Mouse (Mus musculus) spleen, postnatal 14 days (tissue): Measurements from ENCODE around the gene A4galt.
"Not testable (repeated sequence)": the region's sequence is repeated elsewhere in the genome, so short reads cannot be mapped to it uniquely, and the experiment has no call there.

ENCODE experiments used
- DNase-seq, 2 experiments: peaks; one replicate each; pipeline ENCODE4 v3.0.0; 2021 to 2022; ENCODE audit warnings: low spot score in 2 of 2

Gene A4galt

DNA sequence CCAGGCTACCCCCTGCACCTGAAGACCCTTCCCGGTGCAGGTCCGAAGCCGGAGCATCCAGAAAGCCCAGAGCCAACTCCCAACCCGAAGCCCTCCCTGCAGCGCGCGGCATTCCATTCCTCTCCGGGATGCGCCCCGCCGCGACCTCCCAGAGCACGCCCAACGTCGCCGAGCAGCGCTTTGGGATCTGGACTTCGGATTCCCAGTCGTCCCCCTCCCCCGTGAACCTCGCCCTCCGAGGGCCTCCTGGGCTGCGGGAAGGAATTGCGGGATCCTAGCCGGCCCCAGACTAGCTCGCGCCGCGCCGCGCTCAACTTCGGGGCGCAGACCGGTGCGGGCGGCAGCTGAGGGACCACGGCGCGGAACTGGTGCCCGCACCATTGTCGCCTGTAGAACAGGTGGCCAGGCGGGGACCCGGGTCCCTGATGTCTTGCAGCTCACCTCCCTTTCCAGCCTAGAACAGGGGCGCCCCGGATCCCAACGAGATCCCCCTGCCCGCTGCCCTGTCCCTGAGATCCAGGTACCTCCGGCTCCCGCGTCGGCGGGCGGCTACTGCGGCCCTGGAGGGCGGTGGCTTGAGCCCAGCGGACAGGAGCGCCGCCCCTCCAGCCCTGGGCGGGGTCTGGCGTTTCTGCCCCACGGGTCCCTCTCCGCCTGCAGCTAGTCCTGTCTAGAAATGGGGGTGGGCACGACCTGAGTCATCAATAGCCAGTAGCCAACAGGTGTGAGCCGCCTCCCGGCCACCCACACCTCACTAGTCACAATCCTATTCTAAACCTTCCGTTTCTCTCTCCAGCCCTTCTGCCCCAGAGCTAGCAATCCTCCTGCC is at the start of gene A4galt:
Gene A4galt, minus strand, starts transcription at position 599 of the 829 bp plus-strand sequence.
- DNase-seq: no peak

DNA sequence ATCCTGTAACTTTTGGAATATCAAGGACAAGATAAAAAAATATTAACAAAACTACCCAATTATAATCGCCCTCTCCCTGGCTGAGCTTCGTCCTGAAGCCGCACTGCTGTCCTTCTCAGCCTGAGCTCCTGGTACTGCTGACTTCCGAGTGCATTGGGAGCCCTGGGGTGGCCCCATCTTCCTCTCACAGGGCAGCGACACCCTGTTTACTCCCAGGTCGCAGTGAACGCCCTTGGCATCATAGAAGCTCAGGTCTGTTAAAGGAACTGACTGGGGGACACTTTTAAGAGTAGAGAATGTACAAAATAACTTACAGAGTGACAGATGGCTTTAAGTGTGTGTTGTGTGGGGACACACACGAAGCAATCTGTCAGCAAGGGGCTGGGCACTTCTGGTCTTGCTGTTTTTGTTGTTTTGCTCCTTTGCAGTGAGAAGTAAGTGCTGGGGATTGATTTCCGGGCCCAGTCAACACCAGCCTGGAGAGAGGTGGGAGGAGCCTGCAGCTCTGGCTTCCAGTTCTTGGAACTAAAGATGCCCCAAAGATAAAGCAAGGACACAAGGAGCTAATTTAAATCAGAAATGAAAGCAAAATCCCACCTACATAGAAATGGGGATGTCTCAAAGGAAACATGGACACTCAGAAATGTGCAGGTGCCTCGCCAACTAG is 48.5 kb upstream of the A4galt start:
- DNase-seq: no peak

DNA sequence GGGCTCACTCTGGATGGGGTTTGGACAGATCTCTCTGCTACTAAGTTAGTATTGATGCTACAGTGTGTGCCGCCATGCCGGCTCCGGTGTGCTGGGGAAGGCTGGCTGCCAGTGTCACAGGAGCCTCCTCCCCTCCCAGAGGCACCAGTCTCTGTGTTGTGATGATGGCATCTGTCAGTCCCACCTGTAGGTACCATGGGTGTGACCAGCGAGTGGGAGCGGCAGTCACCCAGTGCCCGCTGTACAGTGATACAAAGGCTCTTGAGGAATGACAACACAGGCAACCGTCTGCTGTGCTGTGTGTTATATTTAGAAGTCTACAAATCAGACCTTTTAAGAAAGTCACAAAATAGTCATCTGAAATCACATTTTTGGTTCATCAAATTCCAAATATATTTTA is 47.9 kb upstream of the A4galt start:
- no peak for DNase-seq

DNA sequence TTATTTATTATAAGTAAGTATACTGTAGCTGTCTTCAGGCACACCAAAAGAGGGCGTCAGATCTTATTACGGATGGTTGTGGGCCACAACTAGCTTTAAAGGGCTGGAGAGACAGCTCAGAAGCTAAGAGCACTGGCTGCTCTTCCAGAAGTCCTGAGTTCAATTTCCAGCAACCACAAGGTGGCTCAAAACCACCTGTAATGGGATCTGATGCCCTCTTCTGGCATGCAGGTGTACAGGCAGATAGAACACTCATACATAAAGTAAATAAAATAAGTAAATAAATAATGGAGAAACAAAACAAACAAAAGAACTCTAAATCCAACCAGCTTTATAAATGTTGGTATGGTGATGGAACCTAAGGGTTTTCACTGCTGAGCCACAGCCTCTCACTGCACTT is 47.2 kb upstream of the A4galt start:
- DNase-seq: no peak

DNA sequence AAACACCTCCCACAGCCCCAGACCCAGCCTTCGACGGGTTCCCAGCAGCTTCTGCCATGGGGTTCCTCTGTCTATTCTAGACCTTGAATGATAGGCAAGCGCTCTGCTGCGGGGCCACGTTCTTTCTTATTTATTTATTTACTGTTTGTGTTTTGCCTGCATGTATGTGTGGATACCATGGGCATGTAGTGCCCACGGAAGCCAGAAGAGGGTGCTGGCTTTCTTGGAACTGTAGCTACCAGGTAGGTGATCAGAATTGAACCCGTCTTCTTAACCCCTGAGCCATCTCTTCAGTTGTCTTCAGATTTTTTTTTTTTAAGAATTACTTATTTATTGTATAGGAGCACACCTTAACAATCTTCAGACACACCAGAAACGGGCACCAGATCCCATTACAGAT is 46.7 kb upstream of the A4galt start:
- no peak for DNase-seq

DNA sequence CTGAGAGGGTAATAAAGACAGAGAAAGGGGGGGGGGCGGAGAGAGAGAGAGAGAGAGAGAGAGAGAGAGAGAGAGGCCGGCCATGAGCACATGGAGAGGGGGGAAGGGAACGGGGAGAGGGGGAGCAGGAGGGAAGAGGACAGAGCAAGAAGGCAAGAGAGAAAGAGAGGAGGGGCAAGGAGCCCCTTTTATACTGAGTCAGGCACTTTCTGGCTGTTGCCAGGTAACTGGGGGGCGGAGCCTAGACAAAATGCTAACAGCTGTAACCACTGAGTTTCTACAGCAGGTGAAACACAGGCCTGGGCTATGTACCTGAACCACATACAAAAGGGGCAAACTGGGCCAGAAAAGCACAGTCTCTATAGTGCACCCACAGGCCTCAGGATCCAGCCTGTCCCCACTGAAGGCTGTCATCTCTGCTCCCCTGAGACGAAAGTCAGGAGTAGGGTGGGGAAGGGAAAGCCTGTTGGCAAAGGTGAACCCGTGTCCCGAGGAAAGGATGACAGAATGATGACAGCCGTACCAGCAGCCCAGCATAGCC is 45.3 kb upstream of the A4galt start:
- no peak for DNase-seq

DNA sequence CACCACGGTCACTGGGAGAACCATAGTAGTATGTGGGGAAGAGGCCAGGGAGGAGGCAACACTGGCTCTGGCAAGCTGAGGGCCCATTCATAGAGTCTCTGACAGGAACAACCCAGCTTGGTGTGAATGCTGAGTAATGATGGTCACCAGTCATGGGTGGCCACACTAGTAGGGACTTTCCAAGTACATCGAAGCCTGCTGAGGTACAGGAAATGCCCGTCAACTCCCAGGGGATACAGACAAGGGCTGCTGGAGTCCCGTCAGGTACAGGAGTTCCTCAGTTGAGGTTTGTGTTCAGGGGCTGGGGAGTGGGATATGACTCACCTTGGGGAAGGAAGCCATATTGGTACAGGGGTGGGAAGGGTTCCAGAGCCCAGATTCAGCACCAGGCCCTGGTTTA is 44.5 kb upstream of the A4galt start:
- no peak for DNase-seq

DNA sequence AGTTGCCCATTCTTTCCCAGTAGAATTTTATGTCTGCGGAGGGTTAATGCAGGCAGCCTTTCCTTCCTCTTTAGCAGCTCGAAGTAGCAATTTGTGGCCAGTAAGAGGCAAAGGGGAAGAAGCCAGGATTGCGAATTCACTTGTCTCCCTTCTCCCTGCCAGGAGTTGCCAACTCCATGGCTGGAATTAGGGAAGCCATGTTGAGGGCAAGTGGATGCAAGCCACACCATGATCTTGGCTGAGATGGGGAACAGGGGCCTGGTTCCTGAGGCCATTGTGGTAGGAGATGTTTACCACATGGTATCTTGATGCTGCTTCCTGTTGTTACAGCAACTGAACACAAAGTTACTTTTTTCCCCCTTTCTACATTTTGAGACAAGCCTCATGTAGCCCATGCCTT is 43.4 kb upstream of the A4galt start:
- DNase-seq: no peak

DNA sequence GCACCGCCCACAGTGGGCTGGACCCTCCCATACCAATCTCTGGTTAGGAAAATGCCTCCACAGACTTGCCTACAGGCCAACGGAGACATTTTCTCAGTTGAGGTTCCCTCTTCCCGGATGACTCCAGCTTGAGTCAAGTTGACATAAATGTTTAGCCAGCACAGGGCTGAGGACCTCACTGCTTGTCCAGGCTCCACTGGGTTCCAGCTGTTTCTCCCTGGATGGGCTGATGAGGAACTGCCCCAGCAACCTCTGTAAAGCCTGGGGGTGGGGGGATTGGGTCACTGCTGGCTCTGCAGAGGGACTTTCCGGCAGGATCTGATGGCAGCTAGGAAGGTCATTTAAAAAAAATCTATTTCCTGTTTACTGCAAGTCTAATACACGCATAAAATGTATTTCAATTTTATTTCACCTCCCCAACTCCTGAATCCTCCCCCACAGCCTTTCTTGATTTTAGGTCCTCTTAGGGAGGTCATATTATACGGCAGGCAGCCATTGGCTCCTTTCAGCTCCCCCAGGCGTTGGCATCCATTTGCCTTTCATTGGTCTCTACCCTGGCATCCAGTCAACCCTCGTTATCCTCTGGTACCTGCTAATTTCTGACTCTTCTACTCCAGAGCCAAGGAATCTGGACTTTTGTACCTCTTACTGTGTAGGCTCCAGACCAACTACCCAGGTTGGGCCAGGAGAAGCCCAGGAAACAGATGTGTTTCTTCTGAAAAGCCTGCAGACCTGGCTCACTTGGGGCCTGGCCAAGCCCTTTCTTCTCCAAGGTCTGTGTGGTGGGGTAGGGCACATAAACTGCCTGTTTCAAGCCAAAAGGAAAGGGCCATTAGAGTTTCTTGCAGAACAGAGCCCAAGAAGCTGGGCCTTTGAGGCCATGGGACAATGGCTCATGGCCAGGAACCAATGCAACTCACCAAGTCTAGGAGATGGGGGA is 42.4 kb upstream of the A4galt start:
- DNase-seq: no peak

DNA sequence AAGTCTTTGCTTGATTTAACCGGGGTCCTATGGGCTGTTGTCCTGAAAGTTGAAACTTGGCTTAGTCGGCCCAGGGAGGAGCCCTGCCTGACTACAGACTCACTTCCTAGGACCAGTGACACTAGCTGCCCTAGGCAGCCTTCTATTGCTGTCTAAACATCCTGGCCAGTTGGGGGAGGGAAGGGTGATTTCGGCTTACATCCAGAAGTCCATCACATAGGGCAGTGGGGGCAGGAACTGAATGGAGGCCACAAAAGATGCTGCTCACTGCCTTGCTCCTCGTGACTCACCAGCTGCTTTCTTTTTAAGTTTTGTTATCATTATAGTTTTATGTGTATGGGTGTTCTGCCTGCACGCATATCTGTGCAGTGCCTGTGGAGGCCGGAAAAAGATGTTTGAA is 41.6 kb upstream of the A4galt start:
- no peak for DNase-seq

DNA sequence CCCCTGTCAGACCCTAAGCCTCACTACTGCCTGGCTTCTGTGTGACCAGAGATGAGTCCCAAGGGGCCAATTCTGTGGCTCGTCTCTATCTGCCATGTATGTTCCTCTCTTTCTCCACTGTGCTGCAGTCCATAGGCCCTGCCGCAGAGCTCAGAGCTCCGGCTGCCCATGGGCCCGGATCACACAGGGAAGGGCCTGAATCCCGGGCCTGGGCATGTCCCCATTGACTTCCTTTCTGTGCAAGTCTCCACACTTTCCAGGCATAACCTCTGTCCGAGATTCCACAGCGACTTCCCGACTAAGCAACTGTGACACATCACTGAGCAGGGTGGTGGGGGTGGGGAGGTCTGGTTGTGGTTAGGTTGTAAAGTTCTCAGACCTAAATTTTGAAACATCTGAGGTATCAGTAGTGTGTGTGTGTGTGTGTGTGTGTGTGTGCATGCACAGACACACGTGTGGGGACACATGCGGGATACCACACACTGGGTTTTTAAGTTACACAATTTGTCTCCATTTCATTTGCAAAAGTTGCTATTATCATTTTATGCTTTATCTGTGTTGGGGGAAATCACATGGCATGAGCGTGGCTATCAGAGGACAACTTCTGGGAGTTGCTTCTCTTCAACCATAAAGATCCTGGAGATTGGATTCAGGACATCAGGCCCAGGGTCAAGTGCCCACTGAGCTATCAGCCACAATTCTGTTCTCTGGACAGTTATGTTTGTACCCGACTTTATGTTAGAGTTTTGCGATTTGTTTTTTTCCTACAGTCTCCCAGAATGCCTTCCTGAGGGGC is 40.9 kb upstream of the A4galt start:
- DNase-seq: no peak

DNA sequence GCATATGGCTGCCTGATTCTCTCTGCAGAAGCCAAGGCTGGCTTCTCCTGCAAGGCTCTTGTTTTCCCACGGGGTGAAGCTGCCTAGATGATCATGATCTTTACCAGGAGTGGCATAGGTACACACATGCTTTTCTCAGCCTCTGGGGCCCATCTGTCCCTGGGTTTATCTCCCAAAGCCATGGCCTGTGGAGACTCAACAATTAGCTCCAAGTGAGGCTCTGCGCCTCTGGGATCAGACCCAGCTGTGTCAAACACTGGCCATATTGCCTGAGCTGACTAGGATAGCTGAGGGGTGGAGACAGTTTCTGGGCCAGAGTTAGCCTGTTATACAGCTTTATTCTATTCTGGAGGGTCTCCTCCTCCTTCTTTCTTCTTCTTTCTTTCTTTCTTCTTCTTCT is 39.3 kb upstream of the A4galt start:
- no peak for DNase-seq

DNA sequence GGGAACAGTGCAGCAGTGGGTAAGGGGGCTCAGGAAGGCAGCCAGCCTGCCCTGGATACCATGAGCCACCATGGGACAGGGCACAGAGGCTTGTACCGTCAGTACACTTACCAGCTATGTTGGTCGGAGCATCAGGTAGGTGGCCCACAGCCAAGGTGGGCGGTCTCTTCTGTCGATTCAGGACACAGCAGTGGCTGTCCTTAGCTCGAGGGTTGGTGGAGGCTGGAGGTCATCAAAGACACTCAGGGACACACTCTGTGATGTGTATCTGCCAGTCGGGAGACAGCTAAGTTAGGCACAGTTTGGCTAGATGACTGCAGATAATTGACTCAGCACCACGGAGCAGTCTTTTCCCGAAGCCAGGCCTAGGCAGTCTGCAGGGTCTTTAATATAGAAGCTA is 33.3 kb upstream of the A4galt start:
- DNase-seq: no peak

DNA sequence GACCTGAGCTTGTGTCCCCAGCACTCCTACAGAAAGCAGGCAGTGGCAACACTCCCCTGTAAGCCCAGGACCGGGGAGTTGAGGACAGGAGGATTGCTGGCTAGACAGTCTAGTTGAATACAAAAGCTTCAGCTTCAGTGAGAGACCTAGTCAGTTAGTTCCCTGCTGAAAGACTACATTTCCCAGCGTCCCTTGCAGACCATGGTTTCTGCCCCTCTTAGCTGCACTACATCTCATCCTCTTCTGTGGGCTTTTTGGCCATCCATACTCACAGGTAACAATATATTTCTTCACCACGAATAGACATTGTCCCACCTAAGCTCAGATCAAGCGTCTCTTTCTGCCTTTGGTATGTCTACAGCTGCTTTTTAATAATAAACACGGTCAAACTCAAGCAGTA is 30.8 kb upstream of the A4galt start:
- DNase-seq: no peak

DNA sequence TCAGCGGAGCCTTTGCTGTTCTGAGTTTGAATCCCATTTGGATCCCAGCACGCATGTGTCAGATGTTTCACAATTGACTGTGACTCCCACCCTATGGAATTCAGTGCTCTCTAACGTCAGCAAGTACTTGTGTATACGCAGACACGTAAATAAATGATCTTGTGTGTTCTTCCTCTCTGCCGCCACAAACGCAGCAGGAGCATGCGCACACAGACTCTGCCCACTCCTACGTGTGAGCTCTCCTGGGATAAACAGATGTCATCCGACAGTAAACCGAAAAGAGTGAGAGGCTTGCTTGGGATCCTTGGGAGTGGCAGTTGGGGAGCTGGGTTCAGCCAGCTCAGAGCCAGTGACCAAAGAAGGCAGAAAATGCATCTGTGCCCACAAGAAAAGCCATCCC is 29.7 kb upstream of the A4galt start:
- DNase-seq: no peak

DNA sequence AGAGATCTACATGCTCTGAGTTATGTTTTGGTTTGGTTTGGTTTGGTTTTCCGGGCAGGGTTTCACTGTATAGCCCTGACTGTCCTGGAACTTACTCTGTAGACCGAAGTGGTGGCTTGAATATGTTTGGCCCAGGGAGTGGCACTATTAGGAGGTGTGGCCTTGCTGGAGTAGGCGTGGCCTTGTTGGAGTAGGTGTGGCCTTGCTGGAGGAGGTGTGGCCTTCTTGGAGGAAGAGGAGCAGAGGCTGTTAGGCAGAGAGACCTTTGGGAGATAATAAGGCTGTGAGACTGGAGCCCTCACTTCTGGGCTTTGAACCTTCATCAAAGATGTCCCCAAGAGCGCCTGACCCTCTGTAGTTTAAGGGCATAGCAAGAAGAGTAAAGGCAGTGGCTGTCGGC is 27.0 kb upstream of the A4galt start:
- no peak for DNase-seq

DNA sequence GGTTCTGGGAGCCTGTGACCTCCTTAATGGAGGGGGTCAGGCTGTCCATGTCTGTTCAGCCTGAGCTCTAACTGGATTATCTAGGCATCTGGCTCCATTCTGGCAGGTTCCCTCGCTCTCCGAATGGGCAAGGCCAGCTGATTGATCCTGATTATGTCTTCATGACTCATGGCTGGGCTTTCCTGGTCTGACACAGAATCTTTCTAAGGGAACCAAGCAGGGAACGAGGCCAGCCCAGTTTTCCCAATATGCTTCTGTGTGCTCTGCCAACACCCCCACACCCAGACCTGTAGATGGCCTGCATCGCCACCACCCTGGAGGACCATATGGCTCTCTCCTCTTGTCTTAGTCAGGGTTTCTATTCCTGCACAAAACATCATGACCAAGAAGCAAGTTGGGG is 25.9 kb upstream of the A4galt start:
- DNase-seq: no peak

DNA sequence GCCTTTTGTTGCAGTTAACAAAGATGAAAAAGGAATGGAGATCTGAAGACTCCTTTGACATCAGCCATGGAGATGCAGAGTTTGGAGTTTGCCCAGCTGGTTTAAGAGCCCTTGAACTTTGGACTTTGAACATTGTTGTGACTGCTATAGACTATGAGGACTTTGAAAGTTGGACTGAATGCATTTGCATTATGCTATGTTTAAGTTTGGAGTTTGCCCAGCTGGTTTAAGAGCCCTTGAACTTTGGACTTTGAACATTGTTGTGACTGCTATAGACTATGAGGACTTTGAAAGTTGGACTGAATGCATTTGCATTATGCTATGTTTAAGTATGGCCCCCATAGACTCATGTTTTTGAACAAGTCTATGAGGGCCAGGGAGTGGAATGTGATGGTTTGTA is 22.7 kb upstream of the A4galt start:
- not testable (repeated sequence) for DNase-seq

DNA sequence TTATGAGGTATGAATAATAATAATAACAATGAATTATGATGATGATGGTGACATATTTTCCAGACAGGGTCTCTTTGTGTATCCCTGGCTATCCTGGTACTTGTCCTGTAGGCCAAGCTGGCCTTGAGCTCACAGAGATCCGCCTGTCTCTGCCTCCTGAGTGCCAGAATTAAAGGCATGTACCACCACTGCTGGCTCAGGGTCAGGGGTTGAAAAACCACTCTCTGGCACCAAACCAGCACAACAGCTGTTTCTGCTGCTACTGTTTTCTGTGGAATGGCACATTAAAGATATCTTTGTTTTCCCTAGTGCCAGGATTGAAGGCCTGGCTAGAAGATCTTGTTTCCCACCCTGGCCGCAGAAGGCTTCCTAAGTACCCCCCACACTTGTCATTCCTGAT is 21.4 kb upstream of the A4galt start:
- DNase-seq: no peak

DNA sequence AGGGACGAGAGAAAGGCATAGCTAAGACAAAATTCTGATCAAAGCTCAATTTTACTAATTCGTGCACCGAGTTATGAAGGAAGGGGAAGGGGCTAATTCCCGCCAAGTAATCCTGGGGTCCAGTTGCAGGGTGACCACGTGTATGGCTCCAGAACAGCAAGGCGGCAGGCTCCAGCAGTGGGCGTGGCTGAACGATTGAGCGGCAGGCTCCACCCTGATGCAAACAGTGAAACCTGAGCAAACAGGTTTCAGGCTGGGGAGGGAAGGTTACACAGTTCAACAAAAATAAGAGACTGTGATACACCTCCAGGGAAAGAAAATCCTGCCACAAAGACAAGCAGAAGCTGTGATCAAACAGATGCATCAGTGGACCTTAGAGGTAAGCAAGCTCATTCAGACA is 19.6 kb upstream of the A4galt start:
- not testable (repeated sequence) for DNase-seq

DNA sequence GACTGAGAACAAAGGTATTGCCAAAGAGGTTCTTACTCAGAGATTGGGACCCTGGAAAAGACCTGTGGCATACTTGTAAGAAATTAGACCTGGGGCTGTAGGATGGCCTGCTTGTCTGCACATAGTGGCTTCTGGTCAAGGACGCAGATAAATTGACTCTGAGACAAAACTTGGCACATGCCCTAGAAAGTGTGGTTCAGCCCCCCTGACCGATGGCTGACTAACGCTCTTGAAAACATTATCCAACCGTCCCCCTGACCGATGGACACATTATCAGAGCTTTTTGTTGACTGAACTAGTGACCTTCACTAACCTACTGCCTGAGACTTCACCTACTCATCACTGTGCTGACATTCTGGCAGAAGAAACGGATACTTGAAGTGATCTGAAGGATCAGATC is 18.4 kb upstream of the A4galt start:
- not testable (repeated sequence) for DNase-seq
